Mouse (Mus musculus) limb, embryonic 11.5 days (tissue): ENCODE results near the gene Commd7. TPM values are rescaled to one million over a fixed set of nuclear protein-coding genes. Genes with fewer than 3 reads are reported as not detected.
A peak's percentile ranks its signal among the peaks of the same experiment; 100 is the strongest.

Experiments used
- ATAC-seq: fragments of 200-750 bp; cut with Nextera tagmentation; 2 replicates; pipeline ENCODE4 v1.8.0; 2017; ENCODE audit warnings: low read depth; ENCODE audit not compliant: insufficient number of reproducible peaks, low FRiP score, low TSS enrichment
- DNase-seq: peaks from one replicate; pipeline ENCODE4 v3.0.0-alpha.2; 2015; ENCODE audit warnings: low spot score
- H3K27ac ChIP-seq: fragments of 300-500 bp; sonication (generic); replicated peaks from 2 replicates; pipeline ENCODE4 v1.5.1; 2014; ENCODE audit warnings: low read depth, mild to moderate bottlenecking, low read length
- H3K27me3 ChIP-seq: fragments of 300-500 bp; sonication (generic); 2 replicates; pipeline ENCODE4 v1.6.1; 2014; ENCODE audit warnings: mild to moderate bottlenecking, low read length, mixed read lengths; ENCODE audit not compliant: control insufficient read depth, insufficient read depth
- H3K36me3 ChIP-seq: fragments of 300-500 bp; sonication (generic); 2 replicates; pipeline ENCODE4 v1.6.1; 2014; ENCODE audit warnings: mild to moderate bottlenecking, low read length, moderate library complexity, mixed read lengths; ENCODE audit not compliant: control insufficient read depth, insufficient read depth
- H3K4me1 ChIP-seq: fragments of 300-500 bp; sonication (generic); 2 replicates; pipeline ENCODE4 v1.6.1; 2014; ENCODE audit warnings: low read length, mixed read lengths; ENCODE audit not compliant: control insufficient read depth, insufficient read depth
- H3K4me2 ChIP-seq: fragments of 300-500 bp; sonication (generic); 2 replicates; pipeline ENCODE4 v1.6.1; 2014; ENCODE audit warnings: low read depth, mild to moderate bottlenecking, moderate library complexity; ENCODE audit not compliant: severe bottlenecking
- H3K4me3 ChIP-seq: fragments of 300-500 bp; sonication (generic); 2 replicates; pipeline ENCODE4 v1.5.1; 2014; ENCODE audit warnings: low read depth, low read length
- H3K9ac ChIP-seq: fragments of 300-500 bp; sonication (generic); 2 replicates; pipeline ENCODE4 v1.6.1; 2014; ENCODE audit warnings: mild to moderate bottlenecking, low read length
- H3K9me3 ChIP-seq: fragments of 300-500 bp; sonication (generic); 2 replicates; pipeline ENCODE4 v1.6.1; 2016; ENCODE audit warnings: low read length; ENCODE audit not compliant: control insufficient read depth
- WGBS: fragments of 180-500 bp; shearing (Covaris S2); extraction: QIAGEN DNeasy Blood & Tissue Kit; methylation state at CpG from one replicate; pipeline ENCODE4 v1.1.7; 2014; 5-methylcytosine and 5-hydroxymethylcytosine counted together
- polyA plus RNA-seq: library from polyadenylated mRNA; unstranded; fragments of >200 nt; fragmentation: Nextera tagmentation; extraction: Ambion mirVana; gene quantifications from 2 replicates; pipeline ENCODE4 v1.2.1, GENCODE M21; 2014

The Commd7 gene
- polyA plus RNA-seq, 1 experiment from 2014 or later, result 63.7 TPM

- H3K9me3 ChIP-seq, result no peaks in the 10 kb centered on the region
- no peak overlapping the region for H3K4me3 ChIP-seq
- DNase-seq, result no peak
- no peak overlapping the region for H3K4me2 ChIP-seq
- no peak overlapping the region for H3K9ac ChIP-seq
- no peak for ATAC-seq
- no peak overlapping the region for H3K27ac ChIP-seq
- WGBS, result 51% methylated on average over 3 of the region's 3 CpGs
- peaks cover 3% of the 10 kb centered on the region; the same call in 1 of the 2 replicates for H3K4me1 ChIP-seq
- peaks cover 3% of the 10 kb centered on the region; the same call in 1 of the 2 replicates for H3K36me3 ChIP-seq
- no peaks in the 10 kb centered on the region for H3K27me3 ChIP-seq
Observed at GRCm38 (mm10) chr2:153612594-153613281, 19.8 kb downstream of the Commd7 start.

DNA sequence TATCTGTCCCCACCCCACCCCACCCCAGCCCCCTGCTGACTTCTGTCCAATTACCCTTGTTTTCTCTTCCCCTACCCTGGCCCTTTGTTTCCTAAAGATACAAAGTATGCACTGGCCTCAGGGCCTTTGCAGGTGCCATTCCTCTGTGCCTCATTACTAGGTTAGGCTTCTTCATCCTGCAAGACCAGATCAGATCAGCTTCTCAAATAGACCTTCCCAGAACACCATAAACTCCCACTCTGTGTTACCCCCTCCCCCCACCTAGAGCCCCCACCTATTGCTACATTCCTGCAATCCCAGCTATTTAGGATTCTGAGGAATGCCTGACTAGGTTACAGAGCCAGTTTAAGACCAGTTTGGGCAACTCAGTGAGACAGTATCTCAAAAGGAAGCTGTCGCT, 20.8 kb downstream of the Commd7 start:
- 94% methylated on average over 1 of the region's 1 CpGs for WGBS

DNA sequence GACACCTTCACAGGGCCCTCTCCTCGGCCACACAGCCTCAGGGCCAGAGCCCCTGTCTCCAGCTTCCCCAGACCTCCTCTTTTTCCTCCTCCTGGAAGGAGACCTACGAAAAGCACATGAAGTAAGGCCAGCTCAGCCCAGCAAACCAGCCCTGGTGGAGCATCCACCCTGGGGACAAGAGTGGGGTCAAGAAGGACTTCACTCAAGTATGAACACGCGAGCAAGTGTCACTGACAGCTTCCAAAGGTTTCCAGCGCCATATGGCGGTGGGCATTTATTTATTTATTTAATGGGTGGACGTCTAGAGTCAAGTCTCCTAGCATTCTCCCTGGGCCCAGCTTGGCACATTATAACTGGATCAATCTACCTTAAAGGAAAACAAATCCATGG, 21.3 kb downstream of the Commd7 start:
- WGBS, result 68% methylated on average over 7 of the region's 7 CpGs
- DNase-seq (no peak), ATAC-seq (no peak)
- H3K4me3 ChIP-seq, result no peak overlapping the region
- H3K4me2 ChIP-seq, result no peak overlapping the region
- H3K27ac ChIP-seq, result peak overlapping the region; percentile 25; the same call in 1 of the 2 replicates
- H3K4me1 ChIP-seq, result peaks cover 3% of the 10 kb centered on the region; the same call in 1 of the 2 replicates
- peaks cover 3% of the 10 kb centered on the region; the same call in 1 of the 2 replicates for H3K36me3 ChIP-seq
- peak overlapping the region; percentile 52; the same call in 1 of the 2 replicates for H3K9ac ChIP-seq
- no peaks in the 10 kb centered on the region for H3K9me3 ChIP-seq
- H3K27me3 ChIP-seq, result no peaks in the 10 kb centered on the region

More for the DNA sequence above, 20.8 kb downstream of the Commd7 start:
- Histone ChIP-seq H3K4me1 (peaks cover 3% of the 10 kb centered on the region; the same call in 1 of the 2 replicates), H3K4me2 (no peak overlapping the region), H3K9ac (no peak overlapping the region), H3K36me3 (peaks cover 3% of the 10 kb centered on the region; the same call in 1 of the 2 replicates), H3K27me3 (no peaks in the 10 kb centered on the region), H3K4me3 (no peak overlapping the region), H3K27ac (no peak overlapping the region), H3K9me3 (no peaks in the 10 kb centered on the region)
- DNase-seq (no peak), ATAC-seq (no peak)

DNA sequence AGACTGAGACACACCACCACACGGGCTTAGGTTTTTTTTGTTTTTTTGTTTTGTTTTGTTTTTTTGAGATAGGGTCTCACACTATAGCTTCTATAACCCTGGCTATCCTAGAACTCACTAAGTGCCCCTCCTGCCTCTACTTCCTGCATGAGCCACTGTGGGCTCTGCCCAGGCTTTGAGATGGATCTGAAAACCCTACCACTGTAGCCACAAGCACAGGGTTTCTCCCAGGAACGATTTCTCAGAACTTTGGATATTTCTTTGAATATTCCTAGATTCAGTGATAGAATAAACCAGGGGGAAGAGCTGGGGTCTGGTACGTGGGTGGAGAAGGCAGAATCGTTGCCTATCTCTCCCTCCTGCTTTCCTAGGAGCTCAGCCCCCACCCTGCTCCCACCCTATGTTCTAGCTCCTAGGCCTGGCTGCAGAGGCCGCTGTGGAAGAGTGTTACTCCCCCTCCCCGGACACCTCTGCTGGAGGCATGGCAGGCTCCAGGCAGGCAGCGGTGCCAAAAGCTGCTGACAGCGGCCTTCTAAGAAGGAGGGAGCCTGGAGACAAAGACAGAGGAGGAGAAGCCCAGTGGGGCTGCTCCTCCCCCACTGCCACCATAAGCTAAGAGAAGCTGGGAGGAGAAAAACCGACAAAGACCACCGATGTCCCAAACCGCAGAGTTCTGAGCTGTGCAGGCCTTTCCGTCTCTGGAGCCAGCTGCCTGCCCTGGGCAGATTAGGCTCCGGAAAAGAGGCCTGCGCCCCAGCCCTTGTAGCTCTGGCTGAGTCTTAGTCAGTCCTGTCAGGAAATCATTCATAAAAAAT, 21.9 kb downstream of the Commd7 start:
- H3K27me3 ChIP-seq, result no peaks in the 10 kb centered on the region
- peaks cover 3% of the 10 kb centered on the region; the same call in 1 of the 2 replicates for H3K4me1 ChIP-seq
- no peak overlapping the region for H3K4me2 ChIP-seq
- H3K27ac ChIP-seq, result peak overlapping the region; percentile 25; the same call in 1 of the 2 replicates
- ATAC-seq (0 out of 2 replicates have a peak, but pooled peaks have one; percentile 17), DNase-seq (peak; percentile 54)
- no peak overlapping the region for H3K4me3 ChIP-seq
- peak overlapping the region; percentile 52; the same call in 1 of the 2 replicates for H3K9ac ChIP-seq
- H3K9me3 ChIP-seq, result no peaks in the 10 kb centered on the region
- 20% methylated on average over 14 of the region's 14 CpGs for WGBS
- peaks cover 3% of the 10 kb centered on the region; the same call in 1 of the 2 replicates for H3K36me3 ChIP-seq

- Histone ChIP-seq H3K27me3 (no peaks in the 10 kb centered on the region), H3K4me2 (no peak overlapping the region), H3K9me3 (no peaks in the 10 kb centered on the region), H3K4me1 (peaks cover 3% of the 10 kb centered on the region; the same call in 1 of the 2 replicates), H3K9ac (no peak overlapping the region), H3K27ac (no peak overlapping the region), H3K4me3 (no peak overlapping the region), H3K36me3 (no peaks in the 10 kb centered on the region)
- peak; percentile 72; the same call in 1 of the 2 replicates for ATAC-seq
- 8% methylated on average over 9 of the region's 9 CpGs for WGBS
- DNase-seq, result peak; percentile 92
Observed at GRCm38 (mm10) chr2:153609548-153609947, 23.0 kb downstream of the Commd7 start.

DNA sequence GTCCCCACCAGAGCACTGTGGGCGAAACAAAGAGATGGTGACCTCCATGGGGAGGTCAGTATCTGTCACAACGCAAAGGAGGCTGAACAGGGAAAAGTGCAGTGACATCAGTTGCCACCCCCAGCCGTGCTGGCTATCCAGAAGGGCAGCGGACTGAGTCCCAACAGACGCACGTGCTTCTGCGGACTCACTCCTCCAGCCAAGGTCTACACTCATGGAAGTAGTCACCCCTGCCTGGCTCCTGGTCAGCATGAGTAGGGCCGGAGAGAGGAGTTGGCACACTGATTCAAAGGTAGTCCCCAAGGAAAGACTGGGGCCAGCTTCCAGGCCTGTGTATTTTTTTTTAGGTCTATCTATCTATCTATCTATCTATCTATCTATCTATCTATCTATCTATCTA, 23.5 kb downstream of the Commd7 start:
- Histone ChIP-seq H3K9ac (no peak overlapping the region), H3K4me2 (no peak overlapping the region), H3K9me3 (no peaks in the 10 kb centered on the region), H3K27me3 (no peaks in the 10 kb centered on the region), H3K4me1 (peaks cover 3% of the 10 kb centered on the region; the same call in 1 of the 2 replicates), H3K36me3 (no peaks in the 10 kb centered on the region), H3K4me3 (no peak overlapping the region), H3K27ac (no peak overlapping the region)
- DNase-seq, result no peak
- no peak for ATAC-seq
- 86% methylated on average over 8 of the region's 8 CpGs for WGBS

- WGBS, result 84% methylated on average over 13 of the region's 13 CpGs
- Histone ChIP-seq H3K4me2 (no peak overlapping the region), H3K9ac (no peak overlapping the region), H3K27ac (no peak overlapping the region), H3K4me1 (peaks cover 3% of the 10 kb centered on the region; the same call in 1 of the 2 replicates), H3K27me3 (no peaks in the 10 kb centered on the region), H3K9me3 (no peaks in the 10 kb centered on the region), H3K36me3 (no peaks in the 10 kb centered on the region), H3K4me3 (no peak overlapping the region)
- ATAC-seq, result no peak
- no peak for DNase-seq
Observed at GRCm38 (mm10) chr2:153607870-153608515, 24.6 kb downstream of the Commd7 start.

DNA sequence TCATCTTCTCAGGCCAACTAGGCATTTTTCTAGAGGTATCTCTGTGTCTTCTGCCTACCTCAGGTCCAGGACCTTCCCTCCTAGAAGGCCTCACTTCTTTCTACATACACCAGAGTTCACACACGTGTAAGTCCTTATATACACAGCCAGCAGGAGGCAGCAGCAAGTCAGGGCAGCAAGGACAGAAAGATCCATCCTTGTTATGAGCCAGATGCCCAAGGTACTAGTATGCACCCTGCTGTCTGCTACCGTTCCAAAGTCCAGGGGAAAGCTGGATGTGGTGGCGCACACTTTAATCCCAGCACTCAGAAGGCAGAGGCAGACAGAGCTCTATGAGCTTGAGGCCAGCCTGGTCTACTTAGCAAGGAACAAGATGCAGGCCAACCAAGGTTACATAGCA, 26.2 kb downstream of the Commd7 start:
- no peak overlapping the region for H3K4me2 ChIP-seq
- ATAC-seq (no peak), DNase-seq (no peak)
- no peak overlapping the region for H3K27ac ChIP-seq
- 79% methylated on average over 3 of the region's 3 CpGs for WGBS
- H3K4me3 ChIP-seq, result no peak overlapping the region
- no peaks in the 10 kb centered on the region for H3K36me3 ChIP-seq
- H3K9ac ChIP-seq, result no peak overlapping the region
- no peaks in the 10 kb centered on the region for H3K27me3 ChIP-seq
- H3K9me3 ChIP-seq, result no peaks in the 10 kb centered on the region
- H3K4me1 ChIP-seq, result peaks cover 3% of the 10 kb centered on the region; the same call in 1 of the 2 replicates
